Comparison of ENCODE assay signal across 17 mouse cellular contexts in genomic region chr19:12770888-12771287, GRCm38 (mm10). TPM values are rescaled to one million over a fixed set of nuclear protein-coding genes. Genes with fewer than 3 reads are reported as not detected.
DNase-seq lines count a peak whose midpoint lies in the region; ATAC-seq and TF ChIP-seq lines count a peak whose summit lies in the region.
"Had no signal": no experiment of that assay in that cellular context is flagged by ENCODE, and none has a peak within 500 bp of the region (broad histone marks: within the 10 kb centered on the region; RNA-seq: fewer than 3 reads in every experiment).

No protein-coding gene starts in this region.

- 0 out of 2 replicates have a peak overlapping the region, but pooled peaks have one; percentile 9 for H3K27ac ChIP-seq in lung, postnatal 0 days (ENCODE audit: low read length)
- H3K27ac ChIP-seq: limb, embryonic 12.5 days; midbrain, embryonic 12.5 days had no signal

- no peak overlapping the region for H3K4me2 ChIP-seq in lung, postnatal 0 days (replicated peaks; ENCODE audit: low read depth, low read length)
- H3K4me2 ChIP-seq: limb, embryonic 12.5 days; midbrain, embryonic 12.5 days had no signal

- no peak; the same call in 1 of the 2 replicates for TF ChIP-seq EP300 in lung, postnatal 0 days (IDR thresholded peaks at IDR 0.05)

- no peak overlapping the region for H3K4me3 ChIP-seq in lung, postnatal 0 days (ENCODE audit: low read depth, low read length)
- H3K4me3 ChIP-seq: limb, embryonic 12.5 days; midbrain, embryonic 12.5 days had no signal

- 46% methylated on average over 5 of the region's 5 CpGs for WGBS in lung, postnatal 0 days

- TF ChIP-seq CTCF in lung, postnatal 0 days (IDR thresholded peaks at IDR 0.05): no peak

- peak; percentile 71 for ATAC-seq in lung, postnatal 0 days
- no peak for ATAC-seq in megakaryocyte, adult 5-6 weeks (ENCODE audit: poor library complexity, severe bottlenecking)

- no peaks in the 10 kb centered on the region for H3K27me3 ChIP-seq in lung, postnatal 0 days (replicated peaks; ENCODE audit: insufficient read depth, low read length)
- H3K27me3 ChIP-seq: limb, embryonic 12.5 days; midbrain, embryonic 12.5 days had no signal

- no peaks in the 10 kb centered on the region for H3K4me1 ChIP-seq in lung, postnatal 0 days (ENCODE audit: insufficient read depth, low read depth, low read length)
- H3K4me1 ChIP-seq: limb, embryonic 12.5 days had no signal

- peak; percentile 30 for DNase-seq in adrenal gland, postnatal 10 days
- DNase-seq in adrenal gland, adult 18-20 months (ENCODE audit: low spot score in 2 of 2): no peak
- peak; percentile 58 for DNase-seq in lung, postnatal 0 days (ENCODE audit: low spot score)
- no peak for DNase-seq in lung, postnatal 4 days
- DNase-seq in adrenal gland, postnatal 14 days: peak; percentile 30
- DNase-seq in heart, postnatal 36 days: peak; percentile 40 to 42
- no peak for DNase-seq in right cerebral cortex, postnatal 36 days (ENCODE audit: low spot score in 2 of 2)
- DNase-seq: cerebellum, adult 2 months; kidney, adult 11 months; kidney, postnatal 36 days; layer of hippocampus, postnatal 36 days; right cerebral cortex, postnatal 25 days; thymus, postnatal 4 days had no signal

- peaks cover 9% of the 10 kb centered on the region; the same call in 1 of the 2 replicates for H3K36me3 ChIP-seq in lung, postnatal 0 days (ENCODE audit: insufficient read depth, low read length)

- intact Hi-C loops in heart, postnatal 36 days (cut with DNase I): no loop called here

- no peaks in the 10 kb centered on the region for H3K9me3 ChIP-seq in lung, postnatal 0 days (ENCODE audit: low read length)
- H3K9me3 ChIP-seq: G1E; limb, embryonic 12.5 days; midbrain, embryonic 12.5 days had no signal

- no peak overlapping the region for H3K9ac ChIP-seq in lung, postnatal 0 days (replicated peaks; ENCODE audit: low read depth)
- H3K9ac ChIP-seq: limb, embryonic 12.5 days; midbrain, embryonic 12.5 days had no signal

RNA-seq across cellular contexts. Expression of gene Cntf, which starts 5.5 kb away (rescaled TPM):
- total RNA-seq in adrenal gland, postnatal 10 days (2021): 1 to 10 TPM; 2.9 to 3.5 TPM
- total RNA-seq in adrenal gland, adult 18-20 months (2021): 1 to 10 TPM; 2.2 to 2.5 TPM
- polyA plus RNA-seq in lung, postnatal 0 days (2015; fragmentation: Nextera tagmentation; extraction: Ambion mirVana): 0.91 and 0.93 TPM in 2 replicates
- total RNA-seq in adrenal gland, postnatal 14 days (2021): 2.9 and 3.0 TPM in 2 replicates
- 1 to 10 TPM; 1.6 TPM for total RNA-seq in heart, postnatal 36 days (2021)
- 4.1 and 5.0 TPM in 2 replicates for total RNA-seq in megakaryocyte, adult 5-6 weeks (2015)
- 1.5 and 2.5 TPM in 2 replicates for total RNA-seq in megakaryocyte, adult 5-6 weeks (2017)

RNA-seq across cellular contexts. Expression of gene Zfp91, which starts 25.0 kb away (rescaled TPM):
- total RNA-seq in adrenal gland, postnatal 10 days (2021): 10 to 100 TPM; 80.6 to 86.3 TPM
- 10 to 100 TPM; 79.5 to 80.1 TPM for total RNA-seq in adrenal gland, adult 18-20 months (2021)
- polyA plus RNA-seq in lung, postnatal 0 days (2015; fragmentation: Nextera tagmentation; extraction: Ambion mirVana): 12.0 and 12.6 TPM in 2 replicates
- total RNA-seq in adrenal gland, postnatal 14 days (2021): 87.0 and 88.4 TPM in 2 replicates
- 10 to 100 TPM; 78.7 to 80.7 TPM for total RNA-seq in heart, postnatal 36 days (2021)
- 56.9 and 61.3 TPM in 2 replicates for total RNA-seq in megakaryocyte, adult 5-6 weeks (2015)
- total RNA-seq in megakaryocyte, adult 5-6 weeks (2017): 72.9 and 88.1 TPM in 2 replicates

RNA-seq across cellular contexts. Expression of gene Lpxn, which starts 25.1 kb away (rescaled TPM):
- 1 to 10 TPM; 2.0 to 2.1 TPM for total RNA-seq in adrenal gland, postnatal 10 days (2021)
- total RNA-seq in adrenal gland, adult 18-20 months (2021): 1 to 10 TPM; 2.1 to 4.1 TPM
- 2.9 and 3.7 TPM in 2 replicates for polyA plus RNA-seq in lung, postnatal 0 days (2015; fragmentation: Nextera tagmentation; extraction: Ambion mirVana)
- 1.4 and 5.1 TPM in 2 replicates for total RNA-seq in adrenal gland, postnatal 14 days (2021)
- total RNA-seq in heart, postnatal 36 days (2021): 1 to 10 TPM; 1.4 to 1.5 TPM
- total RNA-seq in megakaryocyte, adult 5-6 weeks (2015): 29.7 and 33.0 TPM in 2 replicates
- 26.4 and 27.2 TPM in 2 replicates for total RNA-seq in megakaryocyte, adult 5-6 weeks (2017)

Comparison
In these comparisons a context has a peak if more than half of its experiments do, and no peak if none do; other contexts are left out.
1. DNase-seq: peak in adrenal gland, postnatal 10 days (single experiment), lung, postnatal 0 days (single experiment), adrenal gland, postnatal 14 days (single experiment) and heart, postnatal 36 days (2 of 2); none in adrenal gland, adult 18-20 months (0 of 2), lung, postnatal 4 days (0 of 2) and right cerebral cortex, postnatal 36 days (0 of 2).